12 mouse cellular contexts compared by ENCODE assay signal in the genomic region with DNA sequence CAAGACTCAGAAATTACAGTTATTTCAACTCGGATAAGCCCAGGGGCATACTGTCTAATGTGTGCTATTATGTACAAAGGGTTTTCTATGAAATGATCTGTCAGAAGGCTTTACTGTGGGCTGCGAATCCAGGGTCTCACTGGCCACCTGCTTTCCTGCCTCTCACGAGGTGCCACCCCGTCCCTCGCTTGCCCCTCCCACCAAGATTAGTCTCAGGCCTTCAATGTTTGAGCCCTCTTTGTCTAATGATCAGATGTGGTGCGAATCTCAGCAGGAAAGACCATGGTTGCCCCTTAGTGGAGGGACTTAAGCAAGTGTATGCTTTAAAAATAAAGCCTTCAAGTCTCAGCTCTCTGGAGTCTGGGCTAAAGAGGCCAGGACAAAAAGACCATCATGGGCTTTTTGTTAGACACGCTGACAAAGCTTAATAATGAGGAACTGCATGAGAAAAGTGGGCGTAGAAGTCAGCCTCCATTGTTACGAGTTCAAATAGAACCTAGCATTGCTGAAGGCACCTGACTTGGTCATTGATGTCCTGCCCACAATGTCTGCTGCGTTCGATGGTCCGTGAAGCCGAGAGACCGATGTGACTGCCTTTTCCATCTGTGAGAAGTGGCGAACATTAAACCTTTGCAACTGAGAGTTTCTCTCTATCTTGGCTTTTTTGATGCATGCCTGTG.
DNase-seq lines count a peak whose midpoint lies in the region; ATAC-seq and TF ChIP-seq lines count a peak whose summit lies in the region.
"Had no signal": no experiment of that assay in that cellular context is flagged by ENCODE, and none has a peak within 500 bp of the region (broad histone marks: within the 10 kb centered on the region; RNA-seq: fewer than 3 reads in every experiment).

No protein-coding gene starts in this region.

- no peak overlapping the region for H3K4me2 ChIP-seq in heart, postnatal 0 days (ENCODE audit: low read depth, low read length)
- H3K4me2 ChIP-seq in forebrain, embryonic 16.5 days (ENCODE audit: low read length): no peak overlapping the region
- H3K4me2 ChIP-seq in midbrain, embryonic 12.5 days (replicated peaks): 0 out of 2 replicates have a peak overlapping the region, but pooled peaks have one; percentile 7

- no peak overlapping the region for H3K9ac ChIP-seq in heart, postnatal 0 days (replicated peaks; ENCODE audit: low read depth, low read length)
- no peak overlapping the region for H3K9ac ChIP-seq in forebrain, embryonic 16.5 days (replicated peaks; ENCODE audit: low read depth, low read length)
- no peak overlapping the region for H3K9ac ChIP-seq in midbrain, embryonic 12.5 days (replicated peaks)

- DNase-seq in heart, postnatal 0 days (ENCODE audit: low spot score): no peak
- DNase-seq in heart, adult 9 months (ENCODE audit: low spot score in 2 of 2): no peak
- DNase-seq in R1 (ENCODE audit: low read depth, low spot score): peak; percentile 30
- no peak for DNase-seq in lung, postnatal 10 days
- DNase-seq in heart, postnatal 25 days (ENCODE audit: low spot score): no peak
- DNase-seq: B cell, adult 2 months; cerebellum, postnatal 36 days; lung, adult 2 months had no signal

- intact Hi-C loops in heart, postnatal 25 days (cut with DNase I): no loop called here

- no peak overlapping the region for H3K27ac ChIP-seq in heart, postnatal 0 days (ENCODE audit: low read depth)
- no peak overlapping the region for H3K27ac ChIP-seq in forebrain, embryonic 16.5 days (ENCODE audit: low read length)
- H3K27ac ChIP-seq in midbrain, embryonic 12.5 days (replicated peaks): peak overlapping the region; percentile 67
- H3K27ac ChIP-seq: heart, embryonic 10.5 days had no signal

- no peak overlapping the region for H3K4me3 ChIP-seq in heart, postnatal 0 days (ENCODE audit: low read depth, low read length)
- H3K4me3 ChIP-seq in forebrain, embryonic 16.5 days (replicated peaks; ENCODE audit: low read length): no peak overlapping the region
- H3K4me3 ChIP-seq in midbrain, embryonic 12.5 days: no peak overlapping the region
- H3K4me3 ChIP-seq: heart, embryonic 10.5 days had no signal

- no peaks in the 10 kb centered on the region for H3K9me3 ChIP-seq in heart, postnatal 0 days (replicated peaks; ENCODE audit: control insufficient read depth, low read length)
- no peaks in the 10 kb centered on the region for H3K9me3 ChIP-seq in forebrain, embryonic 16.5 days (ENCODE audit: control insufficient read depth, low read length)
- no peaks in the 10 kb centered on the region for H3K9me3 ChIP-seq in midbrain, embryonic 12.5 days
- H3K9me3 ChIP-seq: heart, embryonic 10.5 days had no signal

- no peak for TF ChIP-seq EP300 in heart, postnatal 0 days (IDR thresholded peaks at IDR 0.05; ENCODE audit: low read depth)

- H3K4me1 ChIP-seq in heart, postnatal 0 days (ENCODE audit: control insufficient read depth, insufficient read depth): peaks cover 5% of the 10 kb centered on the region; the same call in 1 of the 2 replicates
- H3K4me1 ChIP-seq in forebrain, embryonic 16.5 days (replicated peaks; ENCODE audit: control insufficient read depth, insufficient read depth, low read length): peaks cover 4% of the 10 kb centered on the region
- H3K4me1 ChIP-seq in midbrain, embryonic 12.5 days: peaks cover 25% of the 10 kb centered on the region

- no peaks in the 10 kb centered on the region for H3K36me3 ChIP-seq in heart, postnatal 0 days (replicated peaks; ENCODE audit: control insufficient read depth, insufficient read depth, low read length)
- H3K36me3 ChIP-seq in forebrain, embryonic 16.5 days (ENCODE audit: control insufficient read depth, insufficient read depth): no peaks in the 10 kb centered on the region
- no peaks in the 10 kb centered on the region for H3K36me3 ChIP-seq in midbrain, embryonic 12.5 days
- H3K36me3 ChIP-seq: heart, embryonic 10.5 days had no signal

- ATAC-seq in heart, postnatal 0 days (ENCODE audit: insufficient read depth, low read depth): no peak
- peak; percentile 54 for ATAC-seq in forebrain, embryonic 16.5 days
- peak; percentile 82 for ATAC-seq in midbrain, embryonic 12.5 days (ENCODE audit: low FRiP score, low read depth)
- ATAC-seq in inflammation-experienced regulatory T-cells, adult 6 months: no peak

- TF ChIP-seq CTCF in heart, postnatal 0 days (IDR thresholded peaks at IDR 0.05; ENCODE audit: low read depth): peak; percentile 35

- 84% methylated on average over 15 of the region's 15 CpGs for WGBS in heart, postnatal 0 days
- WGBS in forebrain, embryonic 16.5 days: 13% methylated on average over 15 of the region's 15 CpGs
- WGBS in midbrain, embryonic 12.5 days: 27% methylated on average over 15 of the region's 15 CpGs

- no peaks in the 10 kb centered on the region for H3K27me3 ChIP-seq in heart, postnatal 0 days (ENCODE audit: control insufficient read depth, insufficient read depth, low read length)
- 0 out of 2 replicates have a peak, but pooled peaks cover 3% of the 10 kb centered on the region for H3K27me3 ChIP-seq in forebrain, embryonic 16.5 days (replicated peaks; ENCODE audit: control insufficient read depth, insufficient read depth, low read length)
- H3K27me3 ChIP-seq in midbrain, embryonic 12.5 days: no peaks in the 10 kb centered on the region; the same call in 1 of the 2 replicates

Comparison
In these comparisons a context has a peak if more than half of its experiments do, and no peak if none do; other contexts are left out.
1. ATAC-seq: peak in forebrain, embryonic 16.5 days (single experiment) and midbrain, embryonic 12.5 days (single experiment); none in heart, postnatal 0 days (single experiment) and inflammation-experienced regulatory T-cells, adult 6 months (single experiment).